ENCODE assay signal across 23 mouse cellular contexts in genomic region chr17:72173778-72174177, GRCm38 (mm10).
A peak's percentile ranks its signal among the peaks of the same experiment; 100 is the strongest.
DNase-seq lines count a peak whose midpoint lies in the region.
"Had no signal": no experiment of that assay in that cellular context is flagged by ENCODE, and none has a peak within 500 bp of the region (broad histone marks: within the 10 kb centered on the region; RNA-seq: fewer than 3 reads in every experiment).

No protein-coding gene starts in this region.

- H3K4me3 ChIP-seq in heart, embryonic 10.5 days = no peak overlapping the region
- H3K4me3 ChIP-seq: embryonic facial prominence, embryonic 15.5 days; erythroblast, embryonic 14.5 days; forebrain, embryonic 10.5 days; forebrain, embryonic 15.5 days; heart, adult 2 months; heart, embryonic 13.5 days; hindbrain, embryonic 12.5 days had no signal

- H3K4me1 ChIP-seq in heart, embryonic 10.5 days = 0 out of 2 replicates have a peak, but pooled peaks cover 4% of the 10 kb centered on the region
- H3K4me1 ChIP-seq: embryonic facial prominence, embryonic 15.5 days; forebrain, embryonic 15.5 days; heart, embryonic 13.5 days; hindbrain, embryonic 12.5 days had no signal

- H3K27me3 ChIP-seq in heart, embryonic 10.5 days (ENCODE audit: insufficient read depth, poor library complexity, severe bottlenecking) = no peaks in the 10 kb centered on the region; the same call in 1 of the 2 replicates
- H3K27me3 ChIP-seq: CH12.LX; embryonic facial prominence, embryonic 15.5 days; forebrain, embryonic 15.5 days; heart, embryonic 13.5 days; hindbrain, embryonic 12.5 days had no signal

- DNase-seq in heart, embryonic 10.5 days (ENCODE audit: low spot score) = peak; percentile 41
- no peak for DNase-seq in heart, postnatal 36 days
- peak; percentile 27 for DNase-seq in right cerebral cortex, postnatal 14 days
- no peak for DNase-seq in right cerebral cortex, adult 2 months (ENCODE audit: low spot score in 2 of 2)
- DNase-seq in layer of hippocampus, adult 8-10 months (ENCODE audit: low spot score in 2 of 2) = peak; percentile 9 to 18
- DNase-seq in kidney, postnatal 4 days = no peak
- no peak for DNase-seq in ovary, postnatal 10 days (ENCODE audit: low spot score)
- DNase-seq: adrenal gland, adult 2 months; adrenal gland, postnatal 25 days; cerebellum, adult 2 months; cerebellum, postnatal 14 days; embryo, embryonic 11 days; gastrocnemius, postnatal 10 days; heart, adult 2 months; heart, postnatal 4 days had no signal

- no peak overlapping the region for H3K27ac ChIP-seq in heart, embryonic 10.5 days
- H3K27ac ChIP-seq: embryonic facial prominence, embryonic 15.5 days; forebrain, embryonic 10.5 days; forebrain, embryonic 15.5 days; heart, adult 2 months; heart, embryonic 13.5 days; hindbrain, embryonic 12.5 days; hindbrain, postnatal 0 days had no signal

- no peaks in the 10 kb centered on the region for H3K36me3 ChIP-seq in heart, embryonic 10.5 days
- H3K36me3 ChIP-seq: embryonic facial prominence, embryonic 15.5 days; forebrain, embryonic 10.5 days; forebrain, embryonic 15.5 days; heart, embryonic 13.5 days; hindbrain, embryonic 12.5 days had no signal

- intact Hi-C loops in heart, postnatal 36 days (cut with DNase I) = no loop called here

- WGBS in heart, embryonic 10.5 days = 74% methylated on average over 3 of the region's 3 CpGs

- no peaks in the 10 kb centered on the region for H3K9me3 ChIP-seq in heart, embryonic 10.5 days
- H3K9me3 ChIP-seq: embryonic facial prominence, embryonic 15.5 days; forebrain, embryonic 10.5 days; forebrain, embryonic 15.5 days; heart, embryonic 13.5 days; hindbrain, embryonic 12.5 days had no signal

Comparison
In these comparisons a context has a peak if more than half of its experiments do, and no peak if none do; other contexts are left out.
1. DNase-seq: peak in heart, embryonic 10.5 days (single experiment), right cerebral cortex, postnatal 14 days (single experiment) and layer of hippocampus, adult 8-10 months (2 of 2); none in heart, postnatal 36 days (0 of 2), right cerebral cortex, adult 2 months (0 of 2), kidney, postnatal 4 days (0 of 2) and ovary, postnatal 10 days (single experiment).